Mouse (Mus musculus) c-Kit-positive CD71-positive TER-119-positive erythroid progenitor cells, embryonic 14.5 days (primary cell): ENCODE measurements at regions not wholly inside any gene's neighbourhood (a gene's known extent, or its start where the extent isn't known, plus 50 kb on each side); places are given as distances from the start of the nearest gene placed in this dataset.

Experiments
- DNase-seq: peaks from one replicate; pipeline ENCODE4 v3.0.0-alpha.2; 2013; ENCODE audit warnings: low spot score

GRCm38 (mm10) chr7:90059629-90060301 lies 70.2 kb upstream of the Picalm start:
- DNase-seq, result no peak

- peak; percentile 90 for DNase-seq
These were observed 69.5 kb upstream of the Picalm start for GRCm38 (mm10) chr7:90060343-90061175.

GRCm38 (mm10) chr7:90061701-90062100 lies 68.3 kb upstream of the Picalm start:
- no peak for DNase-seq

- peak; percentile 84 for DNase-seq
These were observed 67.1 kb upstream of the Picalm start for GRCm38 (mm10) chr7:90062874-90063273.

GRCm38 (mm10) chr7:90064198-90064597 lies 65.8 kb upstream of the Picalm start:
- DNase-seq, result no peak

- no peak for DNase-seq
These were observed 64.6 kb upstream of the Picalm start for GRCm38 (mm10) chr7:90065269-90065955.

- DNase-seq, result no peak
These were observed 63.7 kb upstream of the Picalm start for GRCm38 (mm10) chr7:90066275-90066674.

- no peak for DNase-seq
These were observed 61.9 kb upstream of the Picalm start for GRCm38 (mm10) chr7:90067961-90068665.

GRCm38 (mm10) chr7:90070267-90070666 lies 59.7 kb upstream of the Picalm start:
- DNase-seq, result no peak

GRCm38 (mm10) chr7:90073865-90074264 lies 56.1 kb upstream of the Picalm start:
- DNase-seq, result no peak

GRCm38 (mm10) chr7:90074592-90074991 lies 55.4 kb upstream of the Picalm start:
- DNase-seq, result no peak

- no peak for DNase-seq
These were observed 52.4 kb upstream of the Picalm start for GRCm38 (mm10) chr7:90077565-90077964.

GRCm38 (mm10) chr7:90080083-90080772 lies 49.8 kb upstream of the Picalm start:
- peak; percentile 80 for DNase-seq
